ENCODE assay signal across 11 mouse cellular contexts in genomic region chr4:7581220-7581916, GRCm38 (mm10).
DNase-seq lines count a peak whose midpoint lies in the region; ATAC-seq and TF ChIP-seq lines count a peak whose summit lies in the region.
"Had no signal": no experiment of that assay in that cellular context is flagged by ENCODE, and none has a peak within 500 bp of the region (broad histone marks: within the 10 kb centered on the region; RNA-seq: fewer than 3 reads in every experiment).

No protein-coding gene starts in this region.

- 27% methylated on average over 8 of the region's 8 CpGs for WGBS in lung, embryonic 15.5 days
- WGBS in forebrain, embryonic 16.5 days: 18% methylated on average over 8 of the region's 8 CpGs
- 10% methylated on average over 8 of the region's 8 CpGs for WGBS in midbrain, embryonic 13.5 days
- WGBS in stomach, postnatal 0 days: 43% methylated on average over 8 of the region's 8 CpGs

- H3K4me1 ChIP-seq in lung, embryonic 15.5 days: 0 out of 2 replicates have a peak, but pooled peaks cover 4% of the 10 kb centered on the region
- H3K4me1 ChIP-seq in forebrain, embryonic 16.5 days (replicated peaks; ENCODE audit: control insufficient read depth, insufficient read depth, low read length): peaks cover 6% of the 10 kb centered on the region
- H3K4me1 ChIP-seq in midbrain, embryonic 13.5 days (replicated peaks): peaks cover 23% of the 10 kb centered on the region
- no peaks in the 10 kb centered on the region for H3K4me1 ChIP-seq in stomach, postnatal 0 days (replicated peaks; ENCODE audit: control insufficient read depth, insufficient read depth)
- H3K4me1 ChIP-seq: kidney, embryonic 15.5 days; megakaryocyte, embryonic 14.5 days had no signal

- no peak overlapping the region for H3K27ac ChIP-seq in lung, embryonic 15.5 days
- peak overlapping the region; percentile 49; the same call in 1 of the 2 replicates for H3K27ac ChIP-seq in forebrain, embryonic 16.5 days (ENCODE audit: low read length)
- peak overlapping the region; percentile 73 for H3K27ac ChIP-seq in midbrain, embryonic 13.5 days
- no peak overlapping the region for H3K27ac ChIP-seq in stomach, postnatal 0 days (replicated peaks)
- H3K27ac ChIP-seq: gastrocnemius, adult 2 months; kidney, embryonic 15.5 days had no signal

- TF ChIP-seq CTCF in stomach, postnatal 0 days (IDR thresholded peaks at IDR 0.05; ENCODE audit: low read depth): no peak

- DNase-seq in lung, postnatal 10 days: no peak
- no peak for DNase-seq in stomach, postnatal 0 days (ENCODE audit: low spot score)
- no peak for DNase-seq in thymus, postnatal 25 days
- DNase-seq: adrenal gland, adult 2 months; gastrocnemius, adult 2 months had no signal

- H3K9me3 ChIP-seq in lung, embryonic 15.5 days: no peaks in the 10 kb centered on the region
- H3K9me3 ChIP-seq in forebrain, embryonic 16.5 days (ENCODE audit: control insufficient read depth, low read length): no peaks in the 10 kb centered on the region
- no peaks in the 10 kb centered on the region for H3K9me3 ChIP-seq in midbrain, embryonic 13.5 days
- no peaks in the 10 kb centered on the region for H3K9me3 ChIP-seq in stomach, postnatal 0 days (ENCODE audit: control insufficient read depth, low read length)
- H3K9me3 ChIP-seq: kidney, embryonic 15.5 days; megakaryocyte, embryonic 14.5 days had no signal

- H3K9ac ChIP-seq in lung, embryonic 15.5 days: no peak overlapping the region
- no peak overlapping the region; the same call in 1 of the 2 replicates for H3K9ac ChIP-seq in forebrain, embryonic 16.5 days (replicated peaks; ENCODE audit: low read depth, low read length)
- H3K9ac ChIP-seq in midbrain, embryonic 13.5 days (replicated peaks): no peak overlapping the region
- no peak overlapping the region for H3K9ac ChIP-seq in stomach, postnatal 0 days (ENCODE audit: low read length)
- H3K9ac ChIP-seq: kidney, embryonic 15.5 days had no signal

- TF ChIP-seq EP300 in stomach, postnatal 0 days (optimal IDR thresholded peaks at IDR 0.05): no peak

- peak overlapping the region; percentile 28; the same call in 1 of the 2 replicates for H3K4me2 ChIP-seq in lung, embryonic 15.5 days
- no peak overlapping the region for H3K4me2 ChIP-seq in forebrain, embryonic 16.5 days (ENCODE audit: low read length)
- H3K4me2 ChIP-seq in midbrain, embryonic 13.5 days (replicated peaks): peak overlapping the region; percentile 25
- H3K4me2 ChIP-seq in stomach, postnatal 0 days (replicated peaks; ENCODE audit: low read depth): 0 out of 2 replicates have a peak overlapping the region, but pooled peaks have one; percentile 18
- H3K4me2 ChIP-seq: kidney, embryonic 15.5 days had no signal

- no peak overlapping the region for H3K4me3 ChIP-seq in lung, embryonic 15.5 days
- H3K4me3 ChIP-seq in forebrain, embryonic 16.5 days (replicated peaks; ENCODE audit: low read length): no peak overlapping the region
- H3K4me3 ChIP-seq in midbrain, embryonic 13.5 days (replicated peaks): no peak overlapping the region
- no peak overlapping the region; the same call in 1 of the 2 replicates for H3K4me3 ChIP-seq in stomach, postnatal 0 days (ENCODE audit: low read depth, low read length)
- H3K4me3 ChIP-seq: gastrocnemius, adult 2 months; kidney, embryonic 15.5 days; megakaryocyte, embryonic 14.5 days had no signal

- no peak for ATAC-seq in lung, embryonic 15.5 days (ENCODE audit: borderline replicate concordance, extremely low read depth, low FRiP score, low TSS enrichment)
- peak; percentile 43 for ATAC-seq in forebrain, embryonic 16.5 days
- peak; percentile 40 for ATAC-seq in midbrain, embryonic 13.5 days
- no peak for ATAC-seq in stomach, postnatal 0 days (ENCODE audit: low FRiP score, low TSS enrichment)
- no peak for ATAC-seq in megakaryocyte-erythroid progenitor cell, adult 5-6 weeks (replicated peaks; ENCODE audit: low FRiP score, low TSS enrichment, poor library complexity, severe bottlenecking)

- no peaks in the 10 kb centered on the region for H3K36me3 ChIP-seq in lung, embryonic 15.5 days
- no peaks in the 10 kb centered on the region for H3K36me3 ChIP-seq in forebrain, embryonic 16.5 days (ENCODE audit: control insufficient read depth, insufficient read depth)
- H3K36me3 ChIP-seq in midbrain, embryonic 13.5 days: no peaks in the 10 kb centered on the region
- H3K36me3 ChIP-seq in stomach, postnatal 0 days (ENCODE audit: control insufficient read depth, insufficient read depth, low read length): no peaks in the 10 kb centered on the region
- H3K36me3 ChIP-seq: kidney, embryonic 15.5 days had no signal

- H3K27me3 ChIP-seq in lung, embryonic 15.5 days: no peaks in the 10 kb centered on the region
- H3K27me3 ChIP-seq in forebrain, embryonic 16.5 days (replicated peaks; ENCODE audit: control insufficient read depth, insufficient read depth, low read length): no peaks in the 10 kb centered on the region
- H3K27me3 ChIP-seq in midbrain, embryonic 13.5 days: no peaks in the 10 kb centered on the region
- no peaks in the 10 kb centered on the region for H3K27me3 ChIP-seq in stomach, postnatal 0 days (ENCODE audit: control insufficient read depth, insufficient read depth, low read length)
- H3K27me3 ChIP-seq: kidney, embryonic 15.5 days; megakaryocyte, embryonic 14.5 days had no signal

Comparison
In these comparisons a context has a peak if more than half of its experiments do, and no peak if none do; other contexts are left out.
1. ATAC-seq: peak in forebrain, embryonic 16.5 days (single experiment) and midbrain, embryonic 13.5 days (single experiment); none in lung, embryonic 15.5 days (single experiment), stomach, postnatal 0 days (single experiment) and megakaryocyte-erythroid progenitor cell, adult 5-6 weeks (single experiment).
2. H3K27ac ChIP-seq: peak in forebrain, embryonic 16.5 days (single experiment) and midbrain, embryonic 13.5 days (single experiment); none in lung, embryonic 15.5 days (single experiment) and stomach, postnatal 0 days (single experiment).